Comparison of ENCODE assay signal across 21 mouse cellular contexts in genomic region chr6:28909866-28910265, GRCm38 (mm10).
A peak's percentile ranks its signal among the peaks of the same experiment; 100 is the strongest.
DNase-seq lines count a peak whose midpoint lies in the region; ATAC-seq and TF ChIP-seq lines count a peak whose summit lies in the region.
"Had no signal": no experiment of that assay in that cellular context is flagged by ENCODE, and none has a peak within 500 bp of the region (broad histone marks: within the 10 kb centered on the region; RNA-seq: fewer than 3 reads in every experiment).

No protein-coding gene starts in this region.

- no peak overlapping the region for H3K27ac ChIP-seq in hindbrain, embryonic 10.5 days
- H3K27ac ChIP-seq: hindbrain, embryonic 15.5 days; intestine, embryonic 15.5 days; kidney, embryonic 15.5 days; limb, embryonic 12.5 days; liver, embryonic 12.5 days; midbrain, embryonic 10.5 days had no signal

- peaks cover 16% of the 10 kb centered on the region; the same call in 1 of the 2 replicates for H3K4me1 ChIP-seq in hindbrain, embryonic 10.5 days (replicated peaks)
- H3K4me1 ChIP-seq: intestine, embryonic 15.5 days; limb, embryonic 12.5 days; liver, embryonic 12.5 days had no signal

- CTCF ChIA-PET in Patski (lab: Charles Lee): no interaction called here

- POLR2A ChIA-PET in Patski (lab: Charles Lee): no interaction called here

- no peaks in the 10 kb centered on the region for H3K9me3 ChIP-seq in hindbrain, embryonic 10.5 days
- H3K9me3 ChIP-seq: hindbrain, embryonic 15.5 days; intestine, embryonic 15.5 days; kidney, embryonic 15.5 days; limb, embryonic 12.5 days; liver, embryonic 12.5 days; midbrain, embryonic 10.5 days had no signal

- peak; percentile 54 for ATAC-seq in Patski
- ATAC-seq: forebrain, embryonic 14.5 days; intestine, embryonic 15.5 days; liver, embryonic 12.5 days had no signal

- peak; percentile 57 to 63 for DNase-seq in cerebellum, postnatal 10 days
- DNase-seq in cerebellum, adult 9-11 months: no peak
- DNase-seq in lung, postnatal 10 days: peak; percentile 40
- no peak for DNase-seq in lung, postnatal 14 days
- DNase-seq in Patski (ENCODE audit: low read depth, low spot score): no peak
- no peak for DNase-seq in kidney, adult 11 months
- no peak for DNase-seq in hindbrain, embryonic 10.5 days (ENCODE audit: low spot score)
- no peak for DNase-seq in layer of hippocampus, adult 18-20 months (ENCODE audit: low spot score in 2 of 2)
- DNase-seq: cerebellum, adult 11 months; gastrocnemius, postnatal 25 days; kidney, postnatal 4 days; lung, adult 2 months; lung, postnatal 4 days; right cerebral cortex, postnatal 4 days had no signal

- no peak overlapping the region for H3K4me3 ChIP-seq in hindbrain, embryonic 10.5 days
- H3K4me3 ChIP-seq: hindbrain, embryonic 15.5 days; intestine, embryonic 15.5 days; kidney, embryonic 15.5 days; limb, embryonic 12.5 days; liver, embryonic 12.5 days; midbrain, embryonic 10.5 days had no signal

- no peak for TF ChIP-seq CTCF in Patski (IDR thresholded peaks at IDR 0.05)

- WGBS in hindbrain, embryonic 10.5 days: 86% methylated on average over 15 of the region's 15 CpGs

- H3K36me3 ChIP-seq in hindbrain, embryonic 10.5 days: no peaks in the 10 kb centered on the region
- H3K36me3 ChIP-seq: hindbrain, embryonic 15.5 days; intestine, embryonic 15.5 days; kidney, embryonic 15.5 days; limb, embryonic 12.5 days; liver, embryonic 12.5 days; midbrain, embryonic 10.5 days had no signal

- in situ Hi-C loops in Patski (cut with MboI; ENCODE audit: low pct_unique_long_range_greater_than_20kb): no loop called here

- no peaks in the 10 kb centered on the region for H3K27me3 ChIP-seq in Patski
- no peaks in the 10 kb centered on the region for H3K27me3 ChIP-seq in hindbrain, embryonic 10.5 days (ENCODE audit: insufficient read depth, poor library complexity, severe bottlenecking)
- H3K27me3 ChIP-seq: hindbrain, embryonic 15.5 days; intestine, embryonic 15.5 days; kidney, embryonic 15.5 days; limb, embryonic 12.5 days; liver, embryonic 12.5 days had no signal

Comparison
In these comparisons a context has a peak if more than half of its experiments do, and no peak if none do; other contexts are left out.
1. DNase-seq: peak in cerebellum, postnatal 10 days (2 of 2) and lung, postnatal 10 days (single experiment); none in cerebellum, adult 9-11 months (single experiment), lung, postnatal 14 days (single experiment), Patski (single experiment), kidney, adult 11 months (single experiment), hindbrain, embryonic 10.5 days (single experiment) and layer of hippocampus, adult 18-20 months (0 of 2).